Mouse (Mus musculus) kidney, embryonic 15.5 days (tissue): Measurements from ENCODE around the gene Zfp335. TPM values are rescaled to one million over a fixed set of nuclear protein-coding genes. Genes with fewer than 3 reads are reported as not detected.
A peak's percentile ranks its signal among the peaks of the same experiment; 100 is the strongest.

ENCODE experiments used
- ATAC-seq: fragments of 200-750 bp; cut with Nextera tagmentation; replicated peaks from 2 replicates; pipeline ENCODE4 v1.8.0; 2017; ENCODE audit warnings: moderate TSS enrichment; ENCODE audit not compliant: low FRiP score
- H3K27ac ChIP-seq: fragments of 300-500 bp; sonication (generic); 2 replicates; pipeline ENCODE4 v1.5.1; 2015; ENCODE audit warnings: mild to moderate bottlenecking, inconsistent platforms
- H3K27me3 ChIP-seq: fragments of 300-500 bp; sonication (generic); 2 replicates; pipeline ENCODE4 v1.6.1; 2015; ENCODE audit warnings: inconsistent platforms
- H3K36me3 ChIP-seq: fragments of 300-500 bp; sonication (generic); 2 replicates; pipeline ENCODE4 v1.6.1; 2015; ENCODE audit warnings: inconsistent platforms
- H3K4me1 ChIP-seq: fragments of 300-500 bp; sonication (generic); 2 replicates; pipeline ENCODE4 v1.6.1; 2015; ENCODE audit warnings: inconsistent platforms
- H3K4me2 ChIP-seq: fragments of 300-500 bp; sonication (generic); 2 replicates; pipeline ENCODE4 v1.6.1; 2015; ENCODE audit warnings: moderate library complexity, mild to moderate bottlenecking, inconsistent platforms
- H3K4me3 ChIP-seq: fragments of 300-500 bp; sonication (generic); replicated peaks from 2 replicates; pipeline ENCODE4 v1.5.1; 2015; ENCODE audit warnings: mild to moderate bottlenecking, inconsistent platforms
- H3K9ac ChIP-seq: fragments of 300-500 bp; sonication (generic); 2 replicates; pipeline ENCODE4 v1.6.1; 2015; ENCODE audit warnings: mild to moderate bottlenecking, inconsistent platforms
- H3K9me3 ChIP-seq: fragments of 300-500 bp; sonication (generic); replicated peaks from 2 replicates; pipeline ENCODE4 v1.6.1; 2016; ENCODE audit warnings: inconsistent platforms
- WGBS: fragments of 180-500 bp; shearing (Covaris S2); methylation state at CpG from one replicate; pipeline ENCODE4 v1.1.7; 2015; ENCODE audit warnings: mixed read lengths; 5-methylcytosine and 5-hydroxymethylcytosine counted together
- polyA plus RNA-seq: library from polyadenylated mRNA; unstranded; fragments of >200 nt; fragmentation: Nextera tagmentation; extraction: Ambion mirVana; gene quantifications from 2 replicates; pipeline ENCODE4 v1.2.1, GENCODE M21; 2015

The Zfp335 gene
- 12.1 and 14.4 TPM in 2 replicates for polyA plus RNA-seq

GRCm38 (mm10) chr2:164911086-164912048 is at the start of gene Zfp335:
TSS of gene Zfp335 (minus strand) at chr2:164911757.
- peak; percentile 89 for ATAC-seq
- H3K9me3 ChIP-seq: peaks cover 3% of the 10 kb centered on the region; the same call in 1 of the 2 replicates
- H3K4me1 ChIP-seq: peaks cover 30% of the 10 kb centered on the region
- WGBS: under 1% methylated on average over 91 of the region's 91 CpGs
- H3K9ac ChIP-seq: peak within 1 kb of the TSS; percentile 87
- H3K4me2 ChIP-seq: peak within 1 kb of the TSS; percentile 86
- peak within 1 kb of the TSS; percentile 99 for H3K27ac ChIP-seq
- peaks cover 31% of the 10 kb centered on the region for H3K36me3 ChIP-seq
- no peaks in the 10 kb centered on the region for H3K27me3 ChIP-seq
- peak within 1 kb of the TSS; percentile 88 for H3K4me3 ChIP-seq

DNA sequence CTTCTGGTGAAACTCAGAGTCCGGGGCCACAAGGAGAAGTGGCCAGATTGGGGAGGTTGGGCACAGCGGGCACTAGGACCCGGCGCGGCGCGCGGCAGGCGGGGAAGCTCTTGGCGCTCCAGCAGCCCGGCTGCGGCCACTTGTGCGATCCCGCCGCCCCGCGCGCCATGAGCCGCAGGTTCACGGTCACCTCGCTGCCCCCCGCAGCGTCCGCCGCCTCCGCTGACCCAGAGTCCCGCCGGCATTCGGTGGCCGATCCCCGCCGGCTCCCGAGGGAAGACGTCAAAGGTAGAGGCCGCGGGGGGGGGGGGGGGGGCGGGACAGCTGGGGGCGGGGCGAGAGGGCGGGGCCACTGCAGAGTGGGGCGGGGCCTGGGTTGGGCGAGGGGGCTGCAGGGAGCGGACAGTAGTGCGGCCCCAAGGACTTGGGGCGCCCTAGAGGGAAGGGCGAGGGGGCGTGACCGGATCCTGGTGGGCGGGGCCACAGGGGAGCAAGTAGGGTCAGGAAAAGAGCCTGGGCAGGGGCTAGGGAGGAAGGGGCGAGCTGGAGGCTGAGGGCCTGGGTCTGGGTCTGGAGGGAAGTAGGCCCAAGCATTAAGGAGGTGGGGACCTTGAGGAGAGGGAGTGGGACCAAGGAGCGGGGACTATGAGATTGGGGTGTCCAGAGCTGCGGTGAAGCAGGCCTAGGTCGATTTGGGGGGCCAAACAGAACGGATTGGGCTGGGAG is 49.3 kb upstream of the Zfp335 start, which contains the start of gene Slc12a5:
Gene Slc12a5 (plus strand): TSS at position 87 of the 726 bp plus-strand sequence.
- H3K4me2 ChIP-seq: peak within 1 kb of the TSS; percentile 72
- H3K27me3 ChIP-seq: peaks cover 38% of the 10 kb centered on the region
- WGBS: 2% methylated on average over 34 of the region's 54 CpGs
- peak within 1 kb of the TSS; percentile 48 for H3K9ac ChIP-seq
- peaks cover 17% of the 10 kb centered on the region for H3K4me1 ChIP-seq
- H3K4me3 ChIP-seq: peak within 1 kb of the TSS; percentile 59
- peak; percentile 88 for ATAC-seq
- H3K9me3 ChIP-seq: no peaks in the 10 kb centered on the region; the same call in 1 of the 2 replicates
- no peaks in the 10 kb centered on the region for H3K36me3 ChIP-seq
- no peak within 1 kb of the TSS for H3K27ac ChIP-seq

- no peak overlapping the region for H3K4me2 ChIP-seq
- H3K36me3 ChIP-seq: no peaks in the 10 kb centered on the region
- no peaks in the 10 kb centered on the region; the same call in 1 of the 2 replicates for H3K9me3 ChIP-seq
- H3K27ac ChIP-seq: no peak overlapping the region
- peaks cover 24% of the 10 kb centered on the region for H3K4me1 ChIP-seq
- no peak for ATAC-seq
- 73% methylated on average over 9 of the region's 9 CpGs for WGBS
- H3K4me3 ChIP-seq: no peak overlapping the region
- H3K27me3 ChIP-seq: peaks cover 49% of the 10 kb centered on the region
- H3K9ac ChIP-seq: no peak overlapping the region
These were observed 46.2 kb upstream of the Zfp335 start for GRCm38 (mm10) chr2:164957548-164958315.

DNA sequence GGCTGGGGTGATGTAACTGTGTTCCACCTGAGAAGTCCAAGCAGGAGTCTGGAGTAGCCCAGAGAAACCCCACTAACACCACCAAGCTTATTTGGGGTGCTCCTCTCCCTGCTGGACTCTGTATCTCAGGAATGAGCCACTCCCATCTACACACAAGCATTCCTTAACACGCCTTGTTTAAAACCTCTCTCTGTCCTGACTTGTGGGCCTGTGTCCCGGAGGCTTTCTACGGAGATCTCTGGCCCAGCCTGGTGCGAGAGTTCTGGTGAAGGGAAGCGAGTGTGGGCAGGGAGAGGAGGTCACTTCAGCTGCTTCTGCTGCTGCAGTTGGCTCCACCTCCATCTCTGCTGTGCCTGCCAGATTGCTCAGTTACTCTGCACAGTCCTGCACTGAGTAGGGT is 44.6 kb upstream of the Zfp335 start:
- 60% methylated on average over 5 of the region's 5 CpGs for WGBS
- ATAC-seq: no peak
- Histone ChIP-seq H3K4me1 (peaks cover 19% of the 10 kb centered on the region), H3K36me3 (no peaks in the 10 kb centered on the region), H3K4me2 (no peak overlapping the region), H3K27ac (no peak overlapping the region), H3K9ac (no peak overlapping the region), H3K4me3 (no peak overlapping the region), H3K27me3 (peaks cover 58% of the 10 kb centered on the region), H3K9me3 (no peaks in the 10 kb centered on the region; the same call in 1 of the 2 replicates)

DNA sequence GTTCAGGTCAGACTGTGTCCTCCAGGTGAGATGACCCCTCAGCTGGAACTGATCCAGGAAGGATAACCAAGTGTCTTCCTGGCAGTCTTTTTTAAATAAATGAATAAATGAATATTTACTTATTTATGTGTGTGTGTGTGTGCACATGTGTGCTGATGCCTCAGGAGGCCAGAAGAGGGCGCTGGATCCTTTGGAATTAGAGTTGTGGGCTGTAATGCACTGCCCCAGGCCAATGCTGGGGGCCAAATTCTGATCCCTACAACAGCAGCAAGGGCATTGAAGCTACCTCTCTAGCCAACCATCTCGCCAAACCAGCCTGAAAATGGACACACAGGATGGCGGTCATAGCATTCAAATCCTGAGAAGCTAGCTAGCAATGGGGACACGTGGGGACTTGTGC is 44.2 kb upstream of the Zfp335 start:
- Histone ChIP-seq H3K27ac (no peak overlapping the region), H3K9ac (no peak overlapping the region), H3K9me3 (no peaks in the 10 kb centered on the region; the same call in 1 of the 2 replicates), H3K4me2 (no peak overlapping the region), H3K27me3 (peaks cover 63% of the 10 kb centered on the region), H3K36me3 (no peaks in the 10 kb centered on the region), H3K4me3 (no peak overlapping the region), H3K4me1 (peaks cover 16% of the 10 kb centered on the region)
- WGBS: 76% methylated on average over 4 of the region's 4 CpGs
- no peak for ATAC-seq

DNA sequence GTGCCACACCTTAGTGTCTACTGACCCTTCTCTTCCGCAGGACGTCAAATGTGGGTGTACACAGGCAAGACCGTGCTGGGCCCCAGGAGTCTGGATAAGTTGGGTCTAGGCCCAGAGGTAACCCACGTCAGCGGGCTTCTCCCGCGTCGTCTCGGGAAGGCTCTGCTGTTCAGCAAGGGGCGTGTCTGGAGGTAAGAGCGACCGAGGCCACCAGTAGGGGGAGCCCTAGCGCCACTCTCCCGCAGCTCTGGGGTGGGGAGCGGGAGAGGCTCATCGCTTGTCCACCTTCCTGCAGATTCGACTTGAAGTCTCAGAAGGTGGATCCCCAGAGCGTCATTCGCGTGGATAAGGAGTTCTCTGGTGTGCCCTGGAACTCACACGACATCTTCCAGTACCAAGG is 41.7 kb upstream of the Zfp335 start:
- WGBS: 1% methylated on average over 21 of the region's 21 CpGs

DNA sequence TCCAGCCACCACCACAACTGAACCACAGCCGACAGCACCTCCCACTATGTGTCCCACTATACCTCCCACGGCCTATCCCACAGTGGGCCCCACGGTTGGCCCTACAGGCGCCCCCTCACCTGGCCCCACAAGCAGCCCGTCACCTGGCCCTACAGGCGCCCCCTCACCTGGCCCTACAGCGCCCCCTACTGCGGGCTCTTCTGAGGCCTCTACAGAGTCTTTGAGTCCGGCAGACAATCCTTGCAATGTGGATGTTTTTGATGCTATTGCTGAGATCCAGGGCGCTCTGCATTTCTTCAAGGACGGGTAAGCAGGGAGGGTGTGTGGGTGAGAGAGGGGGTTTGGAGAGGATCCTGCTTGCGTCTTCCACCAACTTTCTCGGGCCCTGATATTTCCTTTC is 40.9 kb upstream of the Zfp335 start:
- Histone ChIP-seq H3K27ac (no peak overlapping the region), H3K4me2 (no peak overlapping the region), H3K9me3 (no peaks in the 10 kb centered on the region), H3K36me3 (no peaks in the 10 kb centered on the region), H3K4me3 (no peak overlapping the region), H3K4me1 (peaks cover 22% of the 10 kb centered on the region), H3K27me3 (peaks cover 92% of the 10 kb centered on the region), H3K9ac (no peak overlapping the region)
- no peak for ATAC-seq
- WGBS: 37% methylated on average over 13 of the region's 13 CpGs

More for the DNA sequence above, 41.7 kb upstream of the Zfp335 start:
- Histone ChIP-seq H3K9ac (no peak overlapping the region), H3K27me3 (peaks cover 85% of the 10 kb centered on the region), H3K27ac (no peak overlapping the region), H3K4me3 (0 out of 2 replicates have a peak overlapping the region, but pooled peaks have one; percentile 8), H3K4me2 (peak overlapping the region; percentile 48), H3K36me3 (no peaks in the 10 kb centered on the region), H3K9me3 (no peaks in the 10 kb centered on the region; the same call in 1 of the 2 replicates), H3K4me1 (peaks cover 19% of the 10 kb centered on the region)
- peak; percentile 75 for ATAC-seq

- Histone ChIP-seq H3K4me2 (no peak overlapping the region), H3K9me3 (no peaks in the 10 kb centered on the region), H3K27me3 (peaks cover 92% of the 10 kb centered on the region), H3K27ac (no peak overlapping the region), H3K4me3 (no peak overlapping the region), H3K4me1 (peaks cover 22% of the 10 kb centered on the region), H3K9ac (no peak overlapping the region), H3K36me3 (no peaks in the 10 kb centered on the region)
- no peak for ATAC-seq
- 82% methylated on average over 4 of the region's 4 CpGs for WGBS
These were observed 40.2 kb upstream of the Zfp335 start for GRCm38 (mm10) chr2:164951745-164952144.

DNA sequence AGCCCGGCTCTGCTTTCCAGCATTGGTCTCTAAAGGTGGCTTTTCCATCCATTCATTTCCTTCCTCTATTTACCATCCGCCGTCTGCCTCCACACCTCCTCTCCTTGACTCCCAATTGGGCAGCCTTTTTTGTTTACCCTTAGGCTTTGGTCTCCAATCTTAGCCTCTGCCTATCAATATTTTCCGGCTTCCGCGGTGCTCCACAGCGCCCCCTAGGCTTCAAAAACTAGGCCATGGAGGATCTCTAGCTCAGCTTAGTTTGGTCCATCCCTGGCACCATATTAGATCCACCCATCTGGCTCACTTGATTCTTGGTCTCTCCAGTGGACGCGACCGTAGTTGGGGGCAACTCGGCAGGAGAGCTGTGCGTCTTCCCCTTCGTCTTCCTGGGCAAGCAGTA is 38.9 kb upstream of the Zfp335 start:
- no peak for ATAC-seq
- H3K27me3 ChIP-seq: peaks cover 97% of the 10 kb centered on the region

DNA sequence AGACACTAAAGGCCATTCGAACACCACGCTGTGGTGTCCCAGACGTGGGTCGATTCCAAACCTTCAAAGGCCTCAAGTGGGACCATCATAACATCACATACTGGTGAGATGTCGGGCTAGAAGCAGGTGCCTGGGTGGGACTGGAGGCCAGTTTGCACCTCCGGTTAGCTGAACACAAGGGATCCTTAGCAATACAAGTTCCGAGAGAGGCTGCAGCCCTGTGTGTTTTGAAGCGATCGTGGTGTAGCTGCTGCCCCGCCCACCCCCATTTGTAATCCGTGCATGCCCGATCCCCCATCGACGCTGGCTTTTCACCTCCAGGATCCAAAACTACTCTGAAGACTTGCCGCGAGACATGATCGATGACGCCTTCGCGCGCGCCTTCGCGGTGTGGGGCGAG is 37.4 kb upstream of the Zfp335 start:
- ATAC-seq: no peak
- Histone ChIP-seq H3K4me2 (peak overlapping the region; percentile 41), H3K9me3 (no peaks in the 10 kb centered on the region), H3K4me3 (peak overlapping the region; percentile 17), H3K27me3 (peaks cover 85% of the 10 kb centered on the region), H3K27ac (no peak overlapping the region), H3K36me3 (no peaks in the 10 kb centered on the region), H3K9ac (0 out of 2 replicates have a peak overlapping the region, but pooled peaks have one; percentile 8), H3K4me1 (peaks cover 22% of the 10 kb centered on the region)
- WGBS: 5% methylated on average over 25 of the region's 25 CpGs

More for the DNA sequence above, 38.9 kb upstream of the Zfp335 start:
- Histone ChIP-seq H3K9me3 (no peaks in the 10 kb centered on the region), H3K4me1 (peaks cover 22% of the 10 kb centered on the region), H3K27ac (no peak overlapping the region), H3K4me3 (no peak overlapping the region), H3K9ac (no peak overlapping the region), H3K36me3 (no peaks in the 10 kb centered on the region), H3K4me2 (no peak overlapping the region)
- 27% methylated on average over 13 of the region's 13 CpGs for WGBS

DNA sequence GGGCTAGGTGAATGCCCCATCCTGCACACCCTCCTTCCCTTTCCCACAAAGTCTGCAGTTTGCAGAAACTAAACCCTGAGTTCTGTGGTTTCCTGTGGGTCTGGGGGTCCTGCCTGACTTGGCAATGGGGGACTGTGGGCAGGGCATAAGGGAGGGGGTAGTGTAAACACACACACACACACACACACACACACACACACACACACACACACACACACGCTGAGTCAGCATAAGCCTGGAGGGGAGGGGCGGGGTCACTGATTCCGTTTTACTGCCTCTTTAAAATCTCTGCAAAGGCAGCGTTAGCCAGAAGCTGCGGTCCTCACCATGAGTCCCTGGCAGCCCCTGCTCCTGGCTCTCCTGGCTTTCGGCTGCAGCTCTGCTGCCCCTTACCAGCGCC is 36.4 kb upstream of the Zfp335 start:
- H3K4me2 ChIP-seq: no peak overlapping the region
- WGBS: 5% methylated on average over 7 of the region's 7 CpGs
- peaks cover 75% of the 10 kb centered on the region for H3K27me3 ChIP-seq
- H3K36me3 ChIP-seq: no peaks in the 10 kb centered on the region
- no peak overlapping the region for H3K4me3 ChIP-seq
- no peak for ATAC-seq
- H3K4me1 ChIP-seq: peaks cover 17% of the 10 kb centered on the region
- no peak overlapping the region for H3K27ac ChIP-seq
- H3K9me3 ChIP-seq: no peaks in the 10 kb centered on the region
- no peak overlapping the region for H3K9ac ChIP-seq
